Mouse (Mus musculus): ENCODE data around the gene Fam192a.
A peak's percentile ranks its signal among the peaks of the same experiment; 100 is the strongest.

The Fam192a gene

DNA sequence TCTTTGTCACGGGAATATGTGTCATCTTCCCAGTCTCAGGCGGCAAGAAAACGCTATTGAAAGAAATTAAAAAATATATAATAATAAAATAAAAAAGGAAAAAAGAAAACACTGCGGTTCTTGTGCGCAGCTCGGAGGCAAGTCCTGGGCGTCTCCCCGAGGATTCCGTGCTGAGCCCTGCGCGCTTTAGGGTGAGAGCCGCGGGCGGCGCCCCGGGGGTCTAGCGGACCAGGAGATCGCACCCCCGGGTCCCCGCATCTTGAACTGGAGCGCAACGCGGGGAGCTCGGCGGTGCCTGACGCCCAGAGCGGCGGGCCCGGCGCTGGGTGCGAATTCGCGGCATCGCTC, 69.3 kb downstream of the Fam192a start:
- DNase-seq (ENCODE audit: low read depth), result no peak

DNA sequence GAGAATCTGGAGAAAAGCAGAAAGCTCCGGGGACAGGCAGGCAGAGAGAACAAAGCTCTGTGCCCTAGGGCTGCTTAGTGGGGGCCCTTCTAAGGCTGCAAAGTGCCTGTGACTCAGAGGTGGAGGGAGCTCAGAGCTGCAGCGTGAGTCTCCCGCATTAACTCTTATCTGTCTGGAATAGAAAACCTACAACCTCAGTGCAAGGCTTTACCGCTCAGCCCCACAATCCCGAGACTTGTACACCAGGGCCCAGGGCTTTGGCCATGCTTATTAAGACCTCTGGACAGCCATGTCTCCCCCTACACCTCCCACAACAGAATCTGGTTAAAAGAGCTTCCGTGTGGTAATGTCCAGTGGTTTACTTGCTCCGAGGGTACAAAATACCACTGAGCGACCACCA, 69.8 kb downstream of the Fam192a start:
- DNase-seq (ENCODE audit: low read depth), result no peak

DNA sequence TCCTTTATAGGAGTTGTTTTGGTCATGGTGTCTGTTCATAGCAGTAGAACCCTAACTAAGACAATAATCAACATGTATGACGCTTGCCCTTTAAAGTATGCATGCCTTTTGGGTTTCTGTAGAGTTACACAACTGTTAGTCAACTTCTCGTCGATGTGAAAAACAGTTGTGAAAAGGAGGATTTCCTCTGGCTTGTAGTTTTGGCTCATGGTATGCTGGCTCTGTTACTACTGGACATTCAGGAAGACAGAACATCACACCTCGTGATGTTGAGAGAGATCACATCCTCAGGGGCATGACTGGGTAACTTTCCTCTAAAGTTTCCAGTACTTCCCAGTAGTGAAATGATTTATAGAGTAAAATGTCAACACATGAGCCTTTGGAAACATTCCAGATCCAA, 71.2 kb downstream of the Fam192a start:
- no peak for DNase-seq (ENCODE audit: low read depth)

DNA sequence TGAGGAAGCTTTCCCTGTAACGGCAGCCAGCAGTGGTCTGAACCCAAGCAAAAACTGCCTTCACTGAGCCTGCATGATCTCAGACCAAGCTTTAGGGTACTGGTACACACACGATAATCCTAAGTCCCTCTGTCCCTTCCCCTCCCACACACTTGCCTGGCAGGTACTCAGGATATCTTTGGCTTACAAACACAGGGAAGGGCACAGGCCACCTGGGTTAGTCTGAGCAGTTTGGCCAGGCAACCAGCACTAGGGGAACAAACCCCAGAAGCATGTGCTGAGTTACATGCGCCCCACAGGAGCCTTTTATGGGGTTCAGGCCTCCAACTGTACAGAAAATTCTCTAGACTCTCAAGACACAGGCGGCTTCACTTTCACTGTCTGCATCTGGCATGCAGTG, 71.9 kb downstream of the Fam192a start:
- DNase-seq (ENCODE audit: low read depth), result no peak

DNA sequence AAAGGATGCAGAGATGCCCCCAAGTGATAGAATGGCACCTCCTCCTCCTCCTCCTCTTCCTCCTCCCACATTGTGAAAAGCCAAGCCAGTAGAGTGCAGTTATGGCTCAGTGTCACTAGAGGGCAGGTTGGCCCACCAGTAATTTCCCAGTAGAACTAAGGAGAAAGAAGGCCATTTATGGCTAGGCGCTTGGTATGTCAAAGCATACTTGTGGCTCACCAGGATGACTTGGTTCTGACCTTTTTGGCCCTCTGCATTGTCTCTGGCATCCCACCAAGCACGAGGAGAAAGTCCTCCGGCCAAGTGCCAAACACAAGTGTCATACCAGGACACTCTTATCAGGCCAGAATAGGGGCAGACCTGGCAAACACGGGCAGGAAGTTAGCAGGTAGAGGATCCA, 73.6 kb downstream of the Fam192a start:
- DNase-seq (ENCODE audit: low read depth), result peak; percentile 50

DNA sequence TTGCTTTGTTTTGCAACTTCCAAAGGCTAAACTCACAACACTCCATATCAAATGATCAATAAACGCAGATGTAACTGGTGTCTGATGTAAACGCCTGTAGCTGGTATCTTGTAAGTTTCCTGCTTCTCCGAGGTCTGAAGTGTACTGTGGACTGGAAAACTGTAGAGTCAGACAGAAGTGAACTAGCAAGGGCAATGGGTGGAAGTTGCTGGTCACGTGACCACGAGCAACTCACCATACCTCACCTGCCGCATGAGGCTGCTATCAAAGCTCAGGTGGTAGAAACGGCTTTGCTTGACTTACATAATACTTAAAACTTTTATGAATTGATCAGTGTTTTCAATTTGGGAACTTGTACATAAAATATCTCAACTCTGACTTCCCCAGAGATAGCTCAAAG, 74.6 kb downstream of the Fam192a start:
- DNase-seq (ENCODE audit: low read depth), result no peak

DNA sequence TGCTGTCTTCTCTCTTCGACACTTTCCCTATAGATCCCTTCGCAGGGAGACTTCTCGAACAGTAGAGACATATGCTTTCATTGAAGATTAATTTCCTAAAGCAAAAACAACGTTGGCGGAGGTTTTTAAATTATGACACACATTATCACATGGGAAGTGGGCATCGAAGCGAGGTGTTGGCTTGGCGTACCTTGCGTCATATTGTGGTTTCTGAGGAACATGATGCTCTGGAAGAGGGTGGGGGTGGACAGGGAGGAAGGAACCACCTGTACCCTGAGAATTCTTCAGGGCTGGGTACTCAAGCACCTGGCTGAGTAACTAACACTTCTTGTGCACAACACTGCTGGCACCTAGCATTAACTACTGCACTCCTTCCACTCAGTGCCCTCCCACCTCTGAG, 77.2 kb downstream of the Fam192a start:
- DNase-seq (ENCODE audit: low read depth), result no peak

Measured in induced T-regulatory cell, adult 2 months (primary cell).